Mouse (Mus musculus): ENCODE data around the gene Clybl.

Clybl gene

DNA sequence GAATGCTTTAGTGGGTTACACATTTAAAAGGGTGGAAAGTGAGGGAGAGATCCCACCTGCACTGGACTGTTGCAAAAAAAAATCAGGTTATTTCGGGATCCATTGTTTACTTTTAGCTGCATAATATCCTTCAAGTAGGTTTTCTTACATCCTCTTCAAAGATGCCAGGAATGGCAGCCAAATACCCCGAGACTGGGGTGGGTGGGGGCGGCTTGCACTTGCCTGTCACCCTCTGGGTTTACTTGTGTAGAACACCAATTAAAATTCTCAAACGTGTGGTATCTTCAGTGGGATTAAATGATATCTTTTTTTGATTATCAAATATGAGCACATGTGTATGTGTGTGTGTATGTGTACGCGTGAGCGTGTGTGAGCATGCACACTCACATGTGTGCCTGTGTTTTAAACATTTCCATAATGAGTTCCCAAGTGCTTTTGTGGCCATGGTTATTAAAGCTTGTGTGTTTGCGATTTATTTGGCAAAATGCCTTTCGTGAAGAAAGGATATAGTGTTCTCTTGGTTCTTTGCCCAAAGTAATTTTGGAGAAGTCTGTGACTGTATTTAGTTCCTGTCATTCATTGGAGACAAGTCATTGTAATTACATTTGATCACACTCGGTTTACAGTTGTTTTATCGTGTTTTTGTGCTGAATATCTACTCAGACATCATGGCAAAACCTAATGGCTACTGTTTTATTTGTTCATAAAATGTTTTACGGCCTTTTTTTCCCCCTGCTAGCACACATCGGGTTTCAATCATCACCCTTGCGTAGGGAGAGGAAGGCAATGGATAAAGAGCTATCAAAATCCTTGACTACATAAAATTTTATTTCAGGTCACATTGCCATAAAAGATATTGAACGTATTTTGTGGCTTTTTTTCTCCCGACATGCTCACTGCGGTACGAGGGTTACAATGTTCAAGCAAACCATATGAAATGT, 65.7 kb downstream of the Clybl start:
- DNase-seq (ENCODE audit: low spot score in 2 of 2), result no peak

DNA sequence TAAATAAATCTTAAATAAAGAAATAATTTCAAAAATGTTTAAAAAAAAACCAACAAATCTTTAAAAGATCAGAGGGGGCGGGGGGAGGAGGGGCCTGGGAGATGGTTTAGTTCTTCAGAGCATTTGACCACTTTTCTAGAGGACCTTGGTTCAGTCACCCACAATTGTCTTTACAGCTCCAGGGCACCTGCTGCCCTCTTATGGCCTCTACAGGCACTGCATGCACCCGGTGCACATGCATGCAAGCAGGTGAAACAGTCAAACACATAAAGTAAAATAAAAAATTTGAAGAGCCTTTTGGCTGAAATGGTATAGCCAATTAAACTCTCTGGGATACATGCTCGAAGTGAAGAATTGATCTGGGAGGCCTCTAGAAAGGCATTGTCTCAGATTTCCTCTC, 67.6 kb downstream of the Clybl start:
- no peak for DNase-seq (ENCODE audit: low spot score in 2 of 2)

DNA sequence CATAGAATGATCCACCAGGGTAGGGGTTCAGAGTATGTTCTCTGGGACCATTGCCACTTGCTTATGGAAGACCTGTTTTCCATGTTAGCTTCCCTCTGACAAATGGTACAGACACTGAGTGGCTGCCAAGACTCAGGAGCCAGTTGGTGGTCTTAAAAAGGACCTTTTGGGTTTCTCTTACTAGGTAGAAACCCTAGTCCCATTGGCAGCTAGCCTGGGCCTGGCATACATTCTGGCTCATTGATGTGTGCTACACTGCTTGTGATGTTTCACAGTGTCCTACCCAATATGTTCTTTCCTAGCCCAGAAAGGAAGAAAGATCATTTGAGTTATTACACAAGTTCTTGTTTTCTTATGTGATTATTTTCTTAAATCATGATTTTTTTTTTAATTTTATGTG, 69.8 kb downstream of the Clybl start:
- no peak for DNase-seq (ENCODE audit: low spot score in 2 of 2)

DNA sequence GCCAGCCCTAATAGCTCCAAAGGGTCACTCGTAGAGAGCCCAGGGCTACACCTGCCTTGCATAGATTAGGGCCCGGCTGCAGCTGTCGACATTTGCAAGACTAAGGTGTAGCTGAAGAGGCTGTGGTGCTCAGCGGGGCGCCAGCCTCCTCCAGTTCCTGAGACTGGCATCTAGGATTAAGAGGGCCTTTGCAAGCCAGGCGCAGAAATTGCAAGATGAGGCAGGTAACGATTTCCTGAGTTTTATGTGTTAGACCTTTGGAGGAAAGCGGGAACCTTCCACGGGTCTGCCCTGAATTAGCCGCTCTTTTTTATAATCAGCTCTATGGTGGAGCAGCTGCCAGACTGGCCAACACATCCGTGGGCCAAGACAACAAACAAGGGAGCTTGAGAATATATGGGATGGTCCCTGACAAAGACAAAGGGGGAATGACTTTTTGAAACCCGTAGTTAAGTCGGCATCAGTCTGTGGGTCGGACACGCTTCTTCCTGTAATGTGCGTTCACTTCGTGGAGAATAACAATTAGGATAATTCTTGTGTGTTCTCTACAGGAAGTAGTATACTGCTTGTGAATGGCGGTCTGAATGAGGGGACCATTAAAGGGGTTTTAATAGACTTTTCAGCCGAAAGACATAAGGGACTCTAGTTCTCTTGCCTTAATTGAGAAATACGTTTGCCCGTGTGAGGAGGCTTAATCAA, 74.2 kb downstream of the Clybl start:
- no peak for DNase-seq (ENCODE audit: low spot score in 2 of 2)

DNA sequence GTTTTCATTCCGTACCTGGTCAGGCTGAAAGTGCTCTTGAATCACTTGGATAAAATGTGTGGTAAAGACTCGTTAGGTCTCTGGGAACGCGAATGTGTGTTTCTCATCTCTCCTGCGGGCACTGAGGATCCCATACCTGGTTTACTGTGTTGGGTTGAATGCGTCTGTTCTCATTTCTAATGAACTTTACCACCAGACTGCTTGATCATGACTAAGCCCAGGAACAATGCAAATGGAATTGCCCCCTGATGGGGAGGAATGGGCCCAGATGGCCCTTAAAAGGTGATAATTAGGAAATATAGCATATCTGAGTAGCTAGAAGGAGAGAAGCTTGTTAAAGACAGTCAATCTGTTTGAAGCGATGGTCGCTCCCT, 74.7 kb downstream of the Clybl start:
- no peak for DNase-seq (ENCODE audit: low spot score in 2 of 2)

DNA sequence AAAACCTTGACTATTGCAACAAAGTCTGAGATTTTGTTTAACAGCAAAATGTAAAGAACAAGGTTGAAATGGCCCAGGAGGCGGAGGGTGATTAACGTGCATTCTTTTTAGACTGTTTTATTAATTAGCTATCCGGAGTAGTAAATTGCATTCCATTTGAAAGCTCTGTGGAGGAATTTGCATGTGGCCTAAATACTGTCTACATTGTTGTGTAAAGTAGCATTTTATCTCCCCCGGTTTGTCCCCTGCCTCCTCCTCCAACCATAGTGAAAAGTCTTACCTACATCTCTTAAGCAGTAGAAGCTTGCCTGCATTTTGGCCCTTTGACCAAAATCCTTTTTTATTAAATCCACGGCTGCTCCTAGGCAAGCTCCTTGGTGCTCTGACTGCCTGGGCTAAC, 76.8 kb downstream of the Clybl start:
- DNase-seq (ENCODE audit: low spot score in 2 of 2), result no peak

DNA sequence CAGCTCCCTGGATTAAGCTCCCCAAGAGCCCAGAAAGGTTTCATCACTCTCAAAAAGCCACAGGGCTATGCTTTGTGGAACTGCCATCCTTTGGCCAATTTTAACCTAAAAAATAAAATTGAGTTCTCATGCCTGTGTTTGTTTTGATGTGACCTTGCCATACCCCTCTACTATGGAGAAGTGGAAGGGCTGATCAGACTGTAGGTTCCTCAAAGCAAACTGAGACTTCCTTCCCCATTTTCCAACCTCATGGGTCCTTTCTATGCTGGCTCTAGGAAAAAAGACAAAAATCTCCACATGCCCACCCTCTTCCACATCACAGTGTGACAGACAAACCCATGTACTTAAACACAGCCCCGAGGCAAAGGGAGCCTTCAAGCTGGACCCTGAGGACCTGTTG, 79.7 kb downstream of the Clybl start:
- no peak for DNase-seq (ENCODE audit: low spot score in 2 of 2)

DNA sequence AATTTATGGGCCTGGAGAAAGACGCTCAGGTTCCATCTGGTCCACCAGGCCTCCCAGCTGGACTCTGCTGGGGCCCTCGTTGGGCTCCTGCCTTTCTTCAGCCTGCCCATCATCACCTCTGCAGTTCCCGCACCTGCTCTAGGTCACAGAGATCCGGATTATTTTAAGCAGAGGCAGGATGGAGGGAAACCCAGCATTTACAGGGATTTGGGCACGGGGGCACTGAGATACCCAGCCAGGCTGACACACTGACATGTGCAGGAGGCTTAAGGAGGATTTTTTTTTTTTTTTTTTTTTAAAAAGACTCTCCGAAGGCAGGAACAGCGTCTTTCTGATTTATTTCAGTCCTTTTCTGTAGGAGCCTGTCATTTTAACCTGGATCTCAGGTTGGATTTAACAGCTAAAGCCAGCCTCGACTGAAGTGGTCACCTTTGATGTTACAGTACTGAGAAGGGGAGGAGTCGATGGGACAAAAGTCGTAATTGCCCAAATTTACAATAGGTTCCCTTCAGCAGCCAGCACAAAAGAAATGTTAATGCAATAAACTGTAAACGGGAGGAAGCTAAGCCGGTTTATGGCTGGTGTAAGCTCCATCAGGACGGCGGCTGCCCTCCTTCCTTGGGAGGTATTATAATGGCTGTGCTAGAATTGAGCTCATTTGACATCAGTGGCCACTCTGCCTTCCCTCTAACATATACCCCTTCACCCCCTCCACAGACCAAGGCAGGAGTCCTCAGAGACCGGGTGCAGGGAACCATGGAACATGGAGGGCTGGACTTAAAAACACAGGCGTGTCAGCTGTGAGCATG, 81.6 kb downstream of the Clybl start:
- DNase-seq (ENCODE audit: low spot score in 2 of 2), result no peak

DNA sequence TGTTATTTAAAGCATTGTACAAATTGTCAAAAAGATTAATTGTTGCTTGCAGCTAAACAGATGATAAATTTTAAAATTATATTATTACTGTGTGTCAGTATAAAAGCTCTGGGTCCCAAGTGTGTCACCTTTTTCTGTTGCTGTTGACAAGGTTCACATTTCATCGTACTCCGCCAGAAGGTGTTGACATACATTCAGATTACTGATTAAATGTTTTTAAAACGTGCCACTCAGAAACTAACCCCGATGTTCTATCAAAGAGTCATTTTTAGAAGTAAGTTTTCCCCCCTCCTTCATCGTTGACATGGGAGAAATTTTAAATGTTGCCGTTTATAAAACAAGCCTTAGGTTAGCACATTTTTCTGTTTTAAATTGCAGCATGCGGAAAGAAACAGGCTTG, 83.7 kb downstream of the Clybl start:
- no peak for DNase-seq (ENCODE audit: low spot score in 2 of 2)

DNA sequence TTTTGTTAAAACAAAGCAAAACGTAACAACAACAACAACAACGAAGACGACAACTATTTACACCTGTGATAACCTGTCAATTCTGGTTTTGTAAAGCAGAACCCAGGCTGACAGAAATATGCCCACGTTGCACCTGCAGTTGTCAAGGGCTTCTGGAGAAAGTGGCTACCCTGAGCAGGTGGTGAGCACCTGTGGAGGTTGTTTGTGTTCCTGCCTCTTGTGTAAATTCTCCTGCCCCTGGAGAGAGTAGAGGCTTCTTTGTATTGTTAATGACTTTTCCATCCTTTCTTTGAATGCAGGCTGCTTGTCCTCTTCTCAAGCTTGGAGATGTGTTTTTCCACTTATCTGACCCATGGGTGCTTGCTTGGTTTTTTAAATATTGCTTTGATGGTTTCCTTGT, 86.1 kb downstream of the Clybl start:
- no peak for DNase-seq (ENCODE audit: low spot score in 2 of 2)

DNA sequence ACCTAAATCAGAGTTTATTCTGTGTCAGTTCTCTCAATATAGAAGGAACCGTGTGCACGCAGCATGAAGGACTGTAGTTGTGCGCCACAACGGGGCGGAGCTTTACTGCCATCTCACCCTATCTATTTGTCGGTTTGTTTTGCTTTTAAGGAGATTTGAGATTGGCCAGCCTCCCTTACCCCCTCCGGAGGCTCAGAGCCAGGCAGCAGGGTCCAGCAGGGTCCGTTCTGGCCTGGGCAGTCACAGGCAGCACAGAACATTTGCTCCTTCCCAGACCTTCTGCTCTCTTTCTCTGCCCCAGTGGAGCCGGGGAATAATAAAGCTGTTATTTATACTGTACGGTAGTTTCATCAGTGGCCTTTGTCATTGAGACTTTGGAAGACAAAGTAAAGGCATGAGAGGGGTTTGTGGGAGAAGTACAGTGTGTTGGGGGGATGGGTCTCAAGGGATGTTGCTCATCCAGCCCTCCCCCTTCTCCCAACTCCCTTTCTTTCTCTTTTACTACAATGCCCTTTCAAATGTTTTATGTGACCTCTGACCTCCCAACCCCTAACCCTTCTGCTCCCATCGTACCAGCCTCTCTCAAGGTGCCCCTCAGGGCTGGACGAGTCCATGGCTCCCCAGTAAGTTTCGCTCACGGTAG, 89.7 kb downstream of the Clybl start:
- DNase-seq (ENCODE audit: low spot score in 2 of 2), result no peak

DNA sequence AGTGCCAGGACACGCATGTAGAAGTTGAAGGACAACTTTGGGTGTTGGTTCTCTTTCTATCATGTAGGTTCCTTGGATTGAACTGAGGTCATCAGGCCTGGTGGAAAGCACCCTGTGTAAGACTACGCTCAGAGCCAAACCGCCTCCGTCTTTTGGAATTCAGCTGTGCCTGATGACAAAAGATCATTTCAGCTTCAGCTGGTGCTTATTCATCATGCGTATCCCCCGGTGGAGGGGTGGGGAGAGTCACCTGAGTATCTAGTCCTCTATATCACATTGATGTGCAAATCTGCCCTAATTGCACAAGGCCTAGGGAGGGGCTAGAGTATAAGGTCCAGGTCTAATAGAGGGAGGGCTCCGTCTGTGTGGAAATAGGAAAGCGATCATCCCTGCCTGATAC, 95.6 kb downstream of the Clybl start:
- no peak for DNase-seq (ENCODE audit: low spot score in 2 of 2)

DNA sequence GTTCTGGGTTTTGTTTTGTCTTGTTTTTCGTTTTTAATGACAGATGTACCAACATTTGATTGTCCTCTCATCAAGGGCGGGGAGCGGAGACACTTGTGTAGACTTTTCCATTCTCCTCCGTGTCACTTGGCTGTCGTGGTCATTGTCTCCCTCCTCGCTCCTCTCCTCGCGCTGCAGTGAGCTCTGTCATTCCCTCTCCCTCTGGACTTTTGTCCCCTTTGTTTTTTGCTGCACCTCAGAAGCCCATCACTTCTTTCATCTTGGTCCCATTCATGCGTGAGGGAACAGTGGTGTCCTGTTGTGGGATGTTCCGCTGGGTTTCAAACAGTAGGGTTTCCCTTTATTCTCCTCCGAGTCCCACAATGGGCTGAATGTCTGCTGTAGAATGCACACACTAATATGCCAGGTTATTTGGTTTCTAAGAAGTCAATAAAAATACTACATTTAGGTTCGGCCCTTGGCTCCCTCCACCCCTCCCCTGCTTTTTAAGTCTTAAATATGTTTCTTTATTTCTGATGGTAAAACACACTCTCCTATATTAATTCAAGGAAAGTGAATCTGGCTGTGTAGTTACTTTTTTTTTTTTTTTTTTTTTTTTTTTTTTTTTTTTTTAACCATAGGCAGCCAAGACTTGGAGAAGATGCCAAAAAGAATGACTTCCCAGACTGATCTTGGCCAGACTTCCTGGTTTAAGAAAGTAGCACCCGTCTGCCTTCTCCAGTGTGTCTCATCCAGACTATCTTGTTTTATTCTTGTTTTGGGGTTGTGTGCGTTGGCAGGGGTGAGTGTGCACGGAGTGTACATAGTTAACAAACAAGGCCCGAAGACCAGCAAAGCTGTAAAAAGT, 98.2 kb downstream of the Clybl start:
- DNase-seq (ENCODE audit: low spot score in 2 of 2), result no peak

DNA sequence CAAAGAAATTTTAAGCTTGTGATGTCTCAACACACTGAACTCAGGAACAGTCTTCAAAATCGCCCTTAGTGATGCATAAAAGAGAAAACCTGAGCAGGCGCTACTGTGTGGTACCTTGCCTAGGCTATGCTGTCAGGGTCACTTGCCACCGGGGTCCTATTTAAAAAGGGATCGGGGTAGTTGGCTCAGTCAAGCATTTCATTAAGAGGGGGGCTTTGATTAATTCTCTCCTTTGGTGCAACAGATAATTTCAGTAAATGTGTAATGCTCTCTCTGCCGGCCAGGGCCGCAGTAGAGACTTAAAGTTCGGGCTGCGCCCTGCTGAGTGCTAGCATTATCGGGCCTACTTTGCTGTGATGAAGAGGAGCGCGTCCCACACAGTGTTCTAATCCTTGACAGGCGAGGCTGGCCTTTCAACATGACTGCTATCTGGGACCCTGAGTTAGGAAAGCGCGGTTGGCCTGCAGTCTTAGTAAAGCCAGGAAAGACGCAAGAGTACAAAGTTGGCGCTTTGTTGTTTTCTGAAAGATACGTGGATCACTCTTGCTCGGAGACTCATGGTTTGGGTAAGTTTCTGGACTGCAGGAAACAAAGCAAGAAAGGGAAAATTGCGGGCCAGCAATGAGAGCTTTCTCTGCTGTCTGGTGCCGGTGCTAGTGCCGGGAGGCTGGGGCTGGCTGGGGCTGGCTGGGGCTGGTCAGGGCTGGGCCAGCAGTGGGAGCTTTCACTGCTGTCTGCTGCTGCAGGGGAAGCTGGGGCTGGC, 99.0 kb downstream of the Clybl start:
- no peak for DNase-seq (ENCODE audit: low spot score in 2 of 2)

DNA sequence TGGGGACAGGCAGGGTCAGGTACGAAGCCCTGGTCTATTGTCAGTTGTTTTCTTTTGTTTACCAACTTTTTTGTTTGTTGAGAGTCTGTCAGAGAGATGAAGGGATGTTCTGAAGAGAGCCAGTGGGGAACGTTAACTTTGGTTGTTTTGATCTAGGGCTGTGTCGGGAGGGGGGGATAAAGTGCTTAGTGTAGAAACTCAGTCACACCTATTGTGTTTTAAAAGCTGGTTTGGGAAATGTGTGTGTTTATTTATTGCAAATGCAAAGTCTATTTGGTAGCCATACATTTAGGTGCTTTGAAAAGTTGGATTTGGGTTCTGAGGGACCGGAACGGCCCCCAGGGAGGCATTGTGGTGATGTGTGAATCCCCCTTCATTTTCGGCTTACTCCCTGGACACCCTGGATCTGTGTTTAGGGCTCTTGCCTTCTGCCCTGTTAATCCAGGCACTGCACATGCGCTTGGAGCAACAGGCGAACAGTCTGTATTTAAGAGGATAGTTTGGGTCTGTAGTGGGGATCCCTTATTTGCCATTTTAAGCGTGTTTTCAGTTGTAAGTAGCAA, 99.6 kb downstream of the Clybl start:
- DNase-seq (ENCODE audit: low spot score in 2 of 2), result no peak

DNA sequence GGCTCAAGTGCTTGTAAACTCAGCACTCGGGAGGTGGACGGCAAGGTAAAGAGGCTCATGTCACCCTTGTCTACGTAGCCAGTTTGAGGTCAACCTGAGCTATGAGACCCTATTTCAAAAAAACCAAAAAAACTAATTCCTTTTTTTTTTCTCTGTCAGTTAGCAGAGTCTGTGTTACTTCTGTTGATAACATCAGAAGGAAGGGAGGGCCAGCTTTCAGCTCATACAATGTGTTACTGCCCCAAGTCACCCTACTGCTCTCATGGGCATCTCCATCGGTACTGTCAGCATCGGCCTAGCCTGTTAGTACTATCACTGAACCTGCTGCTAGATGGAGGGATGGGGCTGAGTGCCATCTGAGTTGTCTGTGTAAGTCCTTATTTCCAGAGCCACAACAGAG, 102.5 kb downstream of the Clybl start:
- DNase-seq (ENCODE audit: low spot score in 2 of 2), result no peak

DNA sequence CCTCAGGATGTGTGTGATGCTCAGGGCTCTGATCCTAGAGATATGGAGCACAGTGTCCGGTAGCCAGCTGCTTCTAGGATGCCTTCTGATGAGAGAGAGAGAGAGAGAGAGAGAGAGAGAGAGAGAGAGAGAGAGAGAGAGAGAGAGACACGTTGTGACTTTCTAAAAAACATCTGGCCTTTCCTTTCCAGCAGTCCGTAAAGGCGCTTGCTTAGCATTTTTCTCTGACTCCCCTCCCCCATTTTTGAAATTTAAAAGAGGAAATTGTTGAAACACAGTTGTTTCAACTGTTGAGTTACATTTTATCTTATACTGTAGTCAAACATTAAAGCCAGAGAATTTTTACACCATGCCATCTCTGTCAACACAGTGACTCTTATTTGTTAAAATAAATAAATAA, 114.9 kb downstream of the Clybl start:
- DNase-seq (ENCODE audit: low spot score in 2 of 2), result no peak

DNA sequence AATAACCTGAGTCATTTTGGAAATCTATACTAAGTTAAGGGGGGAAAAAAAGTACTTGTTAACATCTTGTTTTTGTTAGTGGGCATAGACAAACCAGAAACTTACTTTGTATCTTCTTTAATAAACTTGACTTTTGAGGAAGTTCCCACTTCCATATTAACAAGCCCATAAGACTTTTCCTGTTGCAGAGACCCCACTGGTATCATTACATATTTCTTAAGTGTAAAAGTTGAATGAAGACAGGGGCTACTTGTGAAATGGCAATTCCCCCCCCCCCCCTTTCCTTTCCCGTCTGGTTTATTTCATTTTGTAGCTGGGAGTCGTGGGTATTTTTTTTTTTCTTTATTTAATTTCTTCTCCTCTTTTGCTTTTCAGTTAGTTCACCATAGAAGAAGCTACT, 115.4 kb downstream of the Clybl start:
- DNase-seq (ENCODE audit: low spot score in 2 of 2), result no peak

DNA sequence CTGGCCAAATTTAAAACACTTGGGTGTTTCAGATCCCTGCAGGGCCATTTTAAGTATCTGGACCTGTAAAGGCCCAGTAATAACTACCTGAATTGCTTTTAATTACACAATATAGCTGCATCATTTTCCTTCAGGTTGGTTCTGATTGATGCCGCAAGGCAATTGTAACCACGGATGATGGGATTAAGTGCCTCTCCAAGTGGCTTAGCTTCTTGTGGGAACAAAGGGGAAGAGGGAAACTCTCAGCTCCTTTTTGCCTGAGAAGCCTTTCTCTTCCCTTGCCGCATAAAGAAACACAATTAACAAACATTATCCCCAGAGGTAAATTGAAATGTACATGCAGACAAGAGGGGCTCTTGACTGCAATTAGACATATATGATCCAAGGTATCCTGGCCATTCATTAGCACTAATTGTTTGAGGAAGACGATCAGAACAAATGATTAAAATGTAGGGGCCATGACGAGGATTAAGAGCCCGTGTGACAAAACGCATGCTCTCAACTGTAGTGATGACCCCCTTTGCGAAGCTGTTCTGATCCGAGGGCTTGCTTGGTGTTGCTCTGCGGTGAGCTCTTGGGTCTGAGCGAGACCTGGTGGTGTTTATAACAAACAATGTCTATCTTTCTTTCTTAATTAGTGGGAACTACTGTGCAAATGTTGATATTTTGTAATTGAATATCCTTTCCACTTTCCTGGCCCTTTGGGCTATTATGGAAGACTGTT, 116.0 kb downstream of the Clybl start:
- no peak for DNase-seq (ENCODE audit: low spot score in 2 of 2)

Data from right cerebral cortex, postnatal 10 days (tissue).